Mouse (Mus musculus) olfactory bulb, adult 2 months (tissue): ENCODE measurements at regions not wholly inside any gene's neighbourhood (a gene's known extent, or its start where the extent isn't known, plus 50 kb on each side); places are given as distances from the start of the nearest gene placed in this dataset.

Experiments
- H3K27ac ChIP-seq: fragments of 200-500 bp; 2 replicates; pipeline ENCODE4 v1.5.1; 2012; ENCODE audit warnings: low read depth, low read length; ENCODE audit not compliant: insufficient read depth
- H3K4me1 ChIP-seq: fragments of 200-500 bp; 2 replicates; pipeline ENCODE4 v1.6.1; 2012; ENCODE audit warnings: low read length; ENCODE audit not compliant: control insufficient read depth, insufficient read depth
- H3K4me3 ChIP-seq: fragments of 200-500 bp; 2 replicates; pipeline ENCODE4 v1.5.1; 2012; ENCODE audit warnings: mild to moderate bottlenecking, low read depth, low read length, moderate library complexity; ENCODE audit not compliant: insufficient read depth
- CTCF ChIP-seq: fragments of 200-500 bp; IDR thresholded peaks from 2 replicates; pipeline ENCODE4 v1.5.1; 2012; ENCODE audit warnings: low read depth, mild to moderate bottlenecking, low read length, moderate library complexity; ENCODE audit not compliant: insufficient read depth
- POLR2A ChIP-seq: fragments of 200-500 bp; IDR thresholded peaks from 2 replicates; pipeline ENCODE4 v1.6.1; 2012; ENCODE audit warnings: mild to moderate bottlenecking, low read depth, low read length, moderate library complexity; ENCODE audit not compliant: insufficient read depth
- WGBS: fragments of 180-500 bp; shearing (Covaris S2); methylation state at CpG from one replicate; pipeline ENCODE4 v1.1.7; 2018; 5-methylcytosine and 5-hydroxymethylcytosine counted together

GRCm38 (mm10) chr13:35359345-35359744, 300.3 kb upstream of the Cdyl start:
- Histone ChIP-seq H3K27ac (no peak overlapping the region), H3K4me3 (no peak overlapping the region), H3K4me1 (no peaks in the 10 kb centered on the region)
- TF ChIP-seq POLR2A (no peak), CTCF (no peak)
- WGBS = 76% methylated on average over 3 of the region's 3 CpGs

- H3K27ac ChIP-seq = no peak overlapping the region
- 78% methylated on average over 2 of the region's 2 CpGs for WGBS
- H3K4me3 ChIP-seq = no peak overlapping the region
- H3K4me1 ChIP-seq = no peaks in the 10 kb centered on the region
- TF ChIP-seq CTCF (no peak), POLR2A (no peak)
Measured at GRCm38 (mm10) chr13:35377487-35377886, 282.1 kb upstream of the Cdyl start.

GRCm38 (mm10) chr13:35379500-35379899, 280.1 kb upstream of the Cdyl start:
- H3K4me3 ChIP-seq = no peak overlapping the region
- no peak overlapping the region for H3K27ac ChIP-seq
- H3K4me1 ChIP-seq = no peaks in the 10 kb centered on the region
- no peak for TF ChIP-seq POLR2A
- TF ChIP-seq CTCF = no peak
- over 99% methylated on average over 2 of the region's 2 CpGs for WGBS

GRCm38 (mm10) chr13:35380224-35381009, 279.2 kb upstream of the Cdyl start:
- H3K27ac ChIP-seq = no peak overlapping the region
- no peak overlapping the region for H3K4me3 ChIP-seq
- 81% methylated on average over 3 of the region's 3 CpGs for WGBS
- H3K4me1 ChIP-seq = no peaks in the 10 kb centered on the region
- no peak for TF ChIP-seq CTCF
- TF ChIP-seq POLR2A = no peak

- H3K4me1 ChIP-seq = no peaks in the 10 kb centered on the region
- H3K27ac ChIP-seq = no peak overlapping the region
- H3K4me3 ChIP-seq = no peak overlapping the region
- 73% methylated on average over 2 of the region's 2 CpGs for WGBS
- no peak for TF ChIP-seq POLR2A
- no peak for TF ChIP-seq CTCF
Measured at GRCm38 (mm10) chr13:35381641-35382040, 278.0 kb upstream of the Cdyl start.

GRCm38 (mm10) chr13:35383000-35383623, 276.5 kb upstream of the Cdyl start:
- no peak overlapping the region for H3K4me3 ChIP-seq
- TF ChIP-seq POLR2A (no peak), CTCF (no peak)
- no peaks in the 10 kb centered on the region for H3K4me1 ChIP-seq
- 65% methylated on average over 12 of the region's 12 CpGs for WGBS
- no peak overlapping the region for H3K27ac ChIP-seq

GRCm38 (mm10) chr13:35383624-35384018, 276.0 kb upstream of the Cdyl start:
- Histone ChIP-seq H3K4me3 (no peak overlapping the region), H3K27ac (no peak overlapping the region), H3K4me1 (no peaks in the 10 kb centered on the region)
- TF ChIP-seq CTCF = no peak
- TF ChIP-seq POLR2A = no peak
- 38% methylated on average over 8 of the region's 8 CpGs for WGBS

- WGBS = 62% methylated on average over 1 of the region's 1 CpGs
- TF ChIP-seq POLR2A = no peak
- TF ChIP-seq CTCF = no peak
- no peaks in the 10 kb centered on the region for H3K4me1 ChIP-seq
- H3K27ac ChIP-seq = no peak overlapping the region
- no peak overlapping the region for H3K4me3 ChIP-seq
Measured at GRCm38 (mm10) chr13:35388380-35388779, 271.3 kb upstream of the Cdyl start.

- WGBS = 92% methylated on average over 6 of the region's 6 CpGs
- Histone ChIP-seq H3K4me3 (no peak overlapping the region), H3K4me1 (no peaks in the 10 kb centered on the region), H3K27ac (no peak overlapping the region)
- no peak for TF ChIP-seq POLR2A
- no peak for TF ChIP-seq CTCF
Measured at GRCm38 (mm10) chr13:35389781-35390525, 269.7 kb upstream of the Cdyl start.
